Mouse (Mus musculus) liver, adult 2 months (tissue): ENCODE measurements around the gene Cytip.

Experiments used
- CTCF ChIP-seq: fragments of 200-500 bp; IDR thresholded peaks from 2 replicates; pipeline ENCODE4 v1.5.1; 2011; ENCODE audit warnings: low read depth, low read length, control low read depth
- POLR2A ChIP-seq: fragments of 200-500 bp; IDR thresholded peaks from 2 replicates; pipeline ENCODE4 v1.6.1; 2011; ENCODE audit warnings: low read length, control low read depth; ENCODE audit not compliant: insufficient read depth; ENCODE audit errors: extremely low read depth

DNA sequence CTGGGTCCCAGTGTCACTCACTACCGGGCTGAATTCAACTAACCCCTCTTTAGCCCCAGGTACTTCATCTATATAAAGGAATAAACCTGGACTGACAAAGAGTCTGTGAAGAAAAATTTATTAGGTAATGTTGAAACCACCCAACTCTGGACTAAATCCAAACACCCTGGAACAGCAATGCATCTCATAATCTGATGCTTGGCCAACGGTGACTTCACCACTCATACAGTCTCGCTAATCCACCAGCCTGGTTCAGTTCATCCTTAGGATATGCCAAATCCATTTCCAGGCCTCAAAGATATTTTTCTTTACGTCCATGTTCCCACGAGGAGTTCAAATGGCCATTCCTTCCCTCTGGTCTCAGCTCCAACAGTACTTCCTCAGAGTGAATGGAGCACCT lies 48.8 kb downstream of the Cytip start:
- TF ChIP-seq CTCF (no peak), POLR2A (no peak)
